Mouse (Mus musculus) C2C12 (cell line): ENCODE data around the gene Dcaf11. TPM values are rescaled to one million over a fixed set of nuclear protein-coding genes. Genes with fewer than 3 reads are reported as not detected.

Experiments
- H3K27me3 ChIP-seq: one replicate; pipeline ENCODE4 v1.6.1; 2011; ENCODE audit not compliant: control insufficient read depth, insufficient read depth, insufficient read length
- H3K36me3 ChIP-seq: one replicate; pipeline ENCODE4 v1.6.1; 2011; ENCODE audit not compliant: control insufficient read depth, insufficient read depth
- H3K4me3 ChIP-seq: one replicate; pipeline ENCODE4 v1.5.1; 2011; ENCODE audit warnings: mild to moderate bottlenecking, control low read depth; ENCODE audit not compliant: poor library complexity, insufficient read depth, severe bottlenecking
- H3K79me2 ChIP-seq: one replicate; pipeline ENCODE4 v1.6.1; 2011; ENCODE audit not compliant: control insufficient read depth, insufficient read depth
- H3K79me3 ChIP-seq: one replicate; pipeline ENCODE4 v1.6.1; 2011; ENCODE audit warnings: low read depth, control low read depth
- H3ac ChIP-seq: one replicate; pipeline ENCODE3; 2011; ENCODE audit warnings: low read depth; ENCODE audit not compliant: control insufficient read depth, insufficient read length
- CEBPB ChIP-seq: IDR thresholded peaks from one replicate; pipeline ENCODE4 v1.6.1; 2011; ENCODE audit warnings: low read depth, mild to moderate bottlenecking, control low read depth, moderate library complexity
- CTCF ChIP-seq: IDR thresholded peaks from one replicate; pipeline ENCODE4 v1.5.1; 2011; ENCODE audit not compliant: control insufficient read depth, insufficient read depth, insufficient read length
- FOSL1 ChIP-seq: IDR thresholded peaks from one replicate; pipeline ENCODE4 v1.8.0; 2011; ENCODE audit warnings: mild to moderate bottlenecking, low read length; ENCODE audit not compliant: poor library complexity, insufficient read depth, severe bottlenecking
- MAX ChIP-seq: IDR thresholded peaks from one replicate; pipeline ENCODE4 v1.6.1; 2011; ENCODE audit warnings: mild to moderate bottlenecking, control low read depth
- MYOD1 ChIP-seq: IDR thresholded peaks from one replicate; pipeline ENCODE4 v1.6.1; 2011; ENCODE audit warnings: low read depth; ENCODE audit not compliant: control insufficient read depth, insufficient read length
- MYOG ChIP-seq: IDR thresholded peaks from one replicate; pipeline ENCODE4 v1.6.1; 2011; ENCODE audit not compliant: control insufficient read depth, insufficient read length; ENCODE audit errors: extremely low read depth
- USF1 ChIP-seq: IDR thresholded peaks from one replicate; pipeline ENCODE4 v1.6.1; 2011; ENCODE audit warnings: low read depth, mild to moderate bottlenecking, control low read depth, moderate library complexity
- polyA plus RNA-seq: library from polyadenylated mRNA; unstranded; fragments of >200 nt; fragmentation: generic; extraction: Trizol; gene quantifications from one replicate; pipeline ENCODE4 v1.2.1, GENCODE M21; 2012; ENCODE audit warnings: missing spikeins

Gene Dcaf11
- polyA plus RNA-seq, 1 experiment, result 15.8 TPM

DNA sequence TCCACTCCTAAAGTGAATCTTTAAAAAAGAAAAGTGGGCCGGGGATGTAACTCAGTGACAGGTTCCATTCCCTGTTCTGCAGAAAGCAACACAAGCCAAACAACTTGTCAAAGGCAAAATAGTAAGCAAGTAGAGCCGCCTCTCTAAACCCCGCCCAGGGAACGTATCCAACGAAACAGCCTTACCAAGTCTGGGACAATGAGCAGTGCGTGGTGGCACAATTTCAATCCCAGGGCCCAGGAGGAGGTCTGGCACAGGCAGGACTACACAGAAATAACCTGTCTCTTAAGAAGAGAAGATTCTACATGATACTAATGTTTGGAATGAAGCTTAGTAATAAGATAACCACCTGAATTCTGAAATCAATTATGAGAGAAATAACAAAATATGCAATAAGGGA, 9.6 kb upstream of the Dcaf11 start:
- no peaks in the 10 kb centered on the region for H3K79me3 ChIP-seq
- H3ac ChIP-seq, result no peak overlapping the region
- H3K27me3 ChIP-seq, result no peaks in the 10 kb centered on the region
- H3K79me2 ChIP-seq, result no peaks in the 10 kb centered on the region
- no peak overlapping the region for H3K4me3 ChIP-seq
- TF ChIP-seq MAX (no peak), MYOD1 (no peak), MYOG (no peak), CEBPB (no peak), CTCF (no peak), USF1 (no peak), FOSL1 (no peak)
- peaks cover 44% of the 10 kb centered on the region for H3K36me3 ChIP-seq

- Histone ChIP-seq H3K4me3 (no peak overlapping the region), H3K27me3 (no peaks in the 10 kb centered on the region), H3K79me3 (no peaks in the 10 kb centered on the region), H3K79me2 (no peaks in the 10 kb centered on the region), H3ac (no peak overlapping the region), H3K36me3 (peaks cover 34% of the 10 kb centered on the region)
- TF ChIP-seq CEBPB (no peak), CTCF (no peak), MYOD1 (no peak)
Observed at GRCm38 (mm10) chr14:55551347-55551746, 8.5 kb upstream of the Dcaf11 start.

- Histone ChIP-seq H3K79me2 (no peaks in the 10 kb centered on the region), H3ac (no peak overlapping the region), H3K79me3 (no peaks in the 10 kb centered on the region), H3K36me3 (peaks cover 34% of the 10 kb centered on the region), H3K4me3 (no peak overlapping the region), H3K27me3 (no peaks in the 10 kb centered on the region)
- no peak for TF ChIP-seq MYOD1
- TF ChIP-seq MAX, result no peak
- TF ChIP-seq CTCF, result no peak
- no peak for TF ChIP-seq MYOG
- no peak for TF ChIP-seq CEBPB
- TF ChIP-seq FOSL1, result no peak
- TF ChIP-seq USF1, result no peak
Observed at GRCm38 (mm10) chr14:55551794-55552193, 8.0 kb upstream of the Dcaf11 start.

- Histone ChIP-seq H3K36me3 (peaks cover 8% of the 10 kb centered on the region), H3ac (no peak overlapping the region), H3K27me3 (no peaks in the 10 kb centered on the region), H3K79me2 (no peaks in the 10 kb centered on the region), H3K4me3 (no peak overlapping the region), H3K79me3 (no peaks in the 10 kb centered on the region)
- TF ChIP-seq CTCF (no peak), FOSL1 (no peak), MYOD1 (no peak), CEBPB (no peak), MAX (no peak), MYOG (no peak), USF1 (no peak)
Observed at GRCm38 (mm10) chr14:55554635-55555034, 5.2 kb upstream of the Dcaf11 start.

DNA sequence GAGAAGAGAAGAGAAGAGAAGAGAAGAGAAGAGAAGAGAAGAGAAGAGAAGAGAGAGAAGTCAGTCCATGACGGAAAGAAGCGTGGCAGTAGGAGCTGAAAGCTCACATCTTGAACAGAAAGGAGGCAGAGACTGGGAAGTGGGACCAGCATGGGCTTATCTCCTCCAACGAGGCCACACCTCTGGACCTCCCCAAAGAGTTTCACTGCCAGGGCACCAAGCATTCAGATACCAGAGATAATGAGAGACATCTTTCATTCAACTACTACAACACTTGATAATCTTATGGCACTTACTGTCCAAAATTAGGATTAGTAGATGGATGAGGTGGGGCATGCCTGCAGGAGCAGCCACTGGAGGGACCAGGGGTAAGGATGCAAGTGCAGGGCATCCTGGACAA, 4.0 kb upstream of the Dcaf11 start:
- H3ac ChIP-seq, result no peak overlapping the region
- H3K36me3 ChIP-seq, result no peaks in the 10 kb centered on the region
- H3K27me3 ChIP-seq, result no peaks in the 10 kb centered on the region
- no peaks in the 10 kb centered on the region for H3K79me2 ChIP-seq
- no peak for TF ChIP-seq FOSL1
- no peak for TF ChIP-seq MYOG
- no peak for TF ChIP-seq MAX
- no peak for TF ChIP-seq MYOD1
- no peak for TF ChIP-seq CEBPB
- no peak for TF ChIP-seq USF1
- no peak for TF ChIP-seq CTCF
- H3K79me3 ChIP-seq, result no peaks in the 10 kb centered on the region
- H3K4me3 ChIP-seq, result no peak overlapping the region

- H3K27me3 ChIP-seq, result no peaks in the 10 kb centered on the region
- H3K4me3 ChIP-seq, result no peak overlapping the region
- H3K79me2 ChIP-seq, result no peaks in the 10 kb centered on the region
- TF ChIP-seq MYOG (no peak), MYOD1 (no peak), MAX (peak; percentile 30), USF1 (no peak), CEBPB (no peak), FOSL1 (no peak), CTCF (peak; percentile 58)
- no peaks in the 10 kb centered on the region for H3K36me3 ChIP-seq
- no peaks in the 10 kb centered on the region for H3K79me3 ChIP-seq
- no peak overlapping the region for H3ac ChIP-seq
Observed at GRCm38 (mm10) chr14:55557003-55557402, 2.8 kb upstream of the Dcaf11 start.

DNA sequence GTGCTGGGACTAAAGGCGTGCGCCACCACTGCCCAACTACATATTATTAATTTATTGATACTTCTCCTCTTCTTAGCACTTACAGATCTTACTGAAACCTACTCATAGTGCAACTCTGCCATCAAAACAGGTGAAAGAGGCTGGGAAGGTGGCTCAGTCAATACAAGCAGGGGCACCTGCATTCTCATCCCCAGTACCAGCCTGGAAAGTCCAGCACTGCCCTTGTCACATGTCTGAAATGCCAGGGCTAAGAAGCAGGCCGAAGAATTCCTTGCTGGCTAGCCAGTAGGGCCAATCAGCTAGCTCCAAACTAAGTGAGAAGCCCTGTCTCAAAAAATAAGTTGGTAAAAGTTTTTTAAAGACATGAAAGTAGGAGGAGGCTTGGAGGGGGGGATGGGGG, 2.2 kb upstream of the Dcaf11 start:
- Histone ChIP-seq H3K79me2 (no peaks in the 10 kb centered on the region), H3K4me3 (no peak overlapping the region), H3K79me3 (no peaks in the 10 kb centered on the region), H3K36me3 (no peaks in the 10 kb centered on the region), H3K27me3 (no peaks in the 10 kb centered on the region), H3ac (no peak overlapping the region)
- TF ChIP-seq MYOD1 (no peak), MYOG (no peak), MAX (no peak), CEBPB (no peak), USF1 (no peak), CTCF (no peak), FOSL1 (no peak)
